Mouse (Mus musculus) activated CD4-positive, CD25-positive, alpha-beta regulatory T cell (primary cell): Measurements from ENCODE around the gene Ccdc87. TPM values are rescaled to one million over a fixed set of nuclear protein-coding genes. Genes with fewer than 3 reads are reported as not detected.

Experiments used
- polyA plus RNA-seq, 2 experiments: library from polyadenylated mRNA; unstranded; fragments of 100-300 nt; shearing (Covaris generic); gene quantifications; one replicate each; pipeline ENCODE4 v1.2.1; 2017

The Ccdc87 gene
- polyA plus RNA-seq, result under 1 TPM; 0.05 to 0.41 TPM

GRCm38 (mm10) chr19:4839149-4839548 is at the start of gene Ccdc87, which contains the start of gene Ccs:
Ccdc87 (plus strand) TSS chr19:4839366.
Ccs (minus strand) TSS chr19:4839332.

GRCm38 (mm10) chr19:4793831-4794422 is 45.2 kb upstream of the Ccdc87 start, which contains the start of gene Rbm4:
Rbm4 (minus strand) TSS chr19:4793901.

GRCm38 (mm10) chr19:4811063-4811908 is 27.9 kb upstream of the Ccdc87 start, which contains the start of the genes Gm21992 and Rbm14:
Gm21992 (minus strand) TSS chr19:4811612.
Rbm14 (minus strand) TSS chr19:4811634.

GRCm38 (mm10) chr19:4854552-4855469 is 15.6 kb downstream of the Ccdc87 start, which contains the start of gene Ctsf:
Ctsf (plus strand) TSS chr19:4855130.

GRCm38 (mm10) chr19:4877785-4878184 is 38.6 kb downstream of the Ccdc87 start, which contains the start of gene Actn3:
Actn3 (minus strand) TSS chr19:4877909.

GRCm38 (mm10) chr19:4878405-4879323 is 39.5 kb downstream of the Ccdc87 start, which contains the start of gene Zdhhc24:
Zdhhc24 (plus strand) TSS chr19:4878668.

Other genes starting within 250 kb of the Ccdc87 start
- gene Lrfn4, start 223.7 kb upstream of the Ccdc87 start, polyA plus RNA-seq, result 1 to 10 TPM in 1 of 2 experiments, under 1 TPM in 1; 0.42 to 1.0 TPM
- gene Rce1, start 213.7 kb upstream of the Ccdc87 start, polyA plus RNA-seq, result 10 to 100 TPM; 55.2 to 61.6 TPM
- under 1 TPM in 1 of 2 experiments, not detected in 1; 0.74 TPM for gene Gm960, start 140.7 kb upstream of the Ccdc87 start, polyA plus RNA-seq
- under 1 TPM; 0.18 to 0.80 TPM for gene Sptbn2, start 128.2 kb upstream of the Ccdc87 start, polyA plus RNA-seq
- gene Rbm4b, start 82.9 kb upstream of the Ccdc87 start, polyA plus RNA-seq, result 10 to 100 TPM; 35.8 TPM
- gene Rbm4, start 45.5 kb upstream of the Ccdc87 start, polyA plus RNA-seq, result 10 to 100 TPM; 47.2 to 53.7 TPM
- 10 to 100 TPM; 24.6 to 37.9 TPM for gene Gm21992, start 27.8 kb upstream of the Ccdc87 start, polyA plus RNA-seq
- 10 to 100 TPM; 37.0 to 61.2 TPM for gene Rbm14, start 27.7 kb upstream of the Ccdc87 start, polyA plus RNA-seq
- gene Ccs, start within 50 bp of the Ccdc87 start, polyA plus RNA-seq, result 100 to 1,000 TPM; 132 to 164 TPM
- 1 to 10 TPM; 3.3 to 6.6 TPM for gene Ctsf, start 15.8 kb downstream of the Ccdc87 start, polyA plus RNA-seq
- under 1 TPM; 0.06 to 0.35 TPM for gene Actn3, start 38.5 kb downstream of the Ccdc87 start, polyA plus RNA-seq
- gene Zdhhc24, start 39.3 kb downstream of the Ccdc87 start, polyA plus RNA-seq, result 10 to 100 TPM in 1 of 2 experiments, 1 to 10 TPM in 1; 6.8 to 12.0 TPM
- gene Bbs1, start 67.3 kb downstream of the Ccdc87 start, polyA plus RNA-seq, result under 1 TPM; 0.44 to 0.49 TPM
- gene Dpp3, start 88.9 kb downstream of the Ccdc87 start, polyA plus RNA-seq, result 100 to 1,000 TPM in 1 of 2 experiments, 10 to 100 TPM in 1; 85.9 to 129 TPM
- under 1 TPM; 0.35 to 0.90 TPM for gene Peli3, start 103.8 kb downstream of the Ccdc87 start, polyA plus RNA-seq
- 10 to 100 TPM; 51.3 to 68.1 TPM for gene Mrpl11, start 122.8 kb downstream of the Ccdc87 start, polyA plus RNA-seq
- gene Npas4, start 150.9 kb downstream of the Ccdc87 start, polyA plus RNA-seq, result under 1 TPM in 1 of 2 experiments, not detected in 1; 0.85 TPM
- 1 to 10 TPM; 1.7 to 2.1 TPM for gene Slc29a2, start 184.5 kb downstream of the Ccdc87 start, polyA plus RNA-seq
- 10 to 100 TPM; 12.0 to 16.9 TPM for gene B4gat1, start 199.5 kb downstream of the Ccdc87 start, polyA plus RNA-seq
- gene AC124502.3, start 199.5 kb downstream of the Ccdc87 start, polyA plus RNA-seq, result under 1 TPM; 0.57 to 0.63 TPM
- 10 to 100 TPM; 79.6 to 86.4 TPM for gene Brms1, start 202.0 kb downstream of the Ccdc87 start, polyA plus RNA-seq
- gene Rin1, start 211.1 kb downstream of the Ccdc87 start, polyA plus RNA-seq, result not detected
- under 1 TPM in 1 of 2 experiments, not detected in 1; 0.26 TPM for gene Cd248, start 228.7 kb downstream of the Ccdc87 start, polyA plus RNA-seq
- under 1 TPM in 1 of 2 experiments, not detected in 1; 0.29 TPM for gene Tmem151a, start 246.2 kb downstream of the Ccdc87 start, polyA plus RNA-seq
- 10 to 100 TPM; 48.8 to 50.8 TPM for gene Yif1a, start 249.2 kb downstream of the Ccdc87 start, polyA plus RNA-seq